Mouse (Mus musculus) stomach, embryonic 15.5 days (tissue): ENCODE measurements around the gene Tmem221. TPM values are rescaled to one million over a fixed set of nuclear protein-coding genes. Genes with fewer than 3 reads are reported as not detected.
A peak's percentile ranks its signal among the peaks of the same experiment; 100 is the strongest.

Source experiments
- ATAC-seq: fragments of 200-750 bp; cut with Nextera tagmentation; 2 replicates; pipeline ENCODE4 v1.8.0; 2017; ENCODE audit warnings: low read depth, moderate number of reproducible peaks, moderate TSS enrichment; ENCODE audit not compliant: insufficient read depth, low FRiP score
- H3K27ac ChIP-seq: fragments of 300-500 bp; sonication (generic); 2 replicates; pipeline ENCODE4 v1.5.1; 2015; ENCODE audit warnings: mild to moderate bottlenecking, inconsistent platforms
- H3K27me3 ChIP-seq: fragments of 300-500 bp; sonication (generic); replicated peaks from 2 replicates; pipeline ENCODE4 v1.6.1; 2015; ENCODE audit warnings: inconsistent platforms
- H3K36me3 ChIP-seq: fragments of 300-500 bp; sonication (generic); 2 replicates; pipeline ENCODE4 v1.6.1; 2015; ENCODE audit warnings: inconsistent platforms
- H3K4me1 ChIP-seq: fragments of 300-500 bp; sonication (generic); 2 replicates; pipeline ENCODE4 v1.6.1; 2015; ENCODE audit warnings: inconsistent platforms
- H3K4me2 ChIP-seq: fragments of 300-500 bp; sonication (generic); 2 replicates; pipeline ENCODE4 v1.6.1; 2015; ENCODE audit warnings: mild to moderate bottlenecking, inconsistent platforms
- H3K4me3 ChIP-seq: fragments of 300-500 bp; sonication (generic); replicated peaks from 2 replicates; pipeline ENCODE4 v1.5.1; 2015; ENCODE audit warnings: inconsistent platforms
- H3K9ac ChIP-seq: fragments of 300-500 bp; sonication (generic); 2 replicates; pipeline ENCODE4 v1.6.1; 2015; ENCODE audit warnings: inconsistent platforms
- H3K9me3 ChIP-seq: fragments of 300-500 bp; sonication (generic); 2 replicates; pipeline ENCODE4 v1.6.1; 2016; ENCODE audit warnings: inconsistent platforms
- WGBS: fragments of 180-500 bp; shearing (Covaris S2); methylation state at CpG from one replicate; pipeline ENCODE4 v1.1.7; 2015; 5-methylcytosine and 5-hydroxymethylcytosine counted together
- polyA plus RNA-seq: library from polyadenylated mRNA; unstranded; fragments of >200 nt; fragmentation: Nextera tagmentation; extraction: Ambion mirVana; gene quantifications from 2 replicates; pipeline ENCODE4 v1.2.1, GENCODE M21; 2015

Tmem221 gene
- 4.0 and 7.1 TPM in 2 replicates for polyA plus RNA-seq

- Histone ChIP-seq H3K9me3 (no peaks in the 10 kb centered on the region), H3K4me1 (peaks cover 17% of the 10 kb centered on the region; the same call in 1 of the 2 replicates), H3K27ac (no peak within 1 kb of the TSS), H3K27me3 (peaks cover 49% of the 10 kb centered on the region), H3K36me3 (no peaks in the 10 kb centered on the region), H3K4me2 (peak within 1 kb of the TSS; percentile 91), H3K4me3 (peak within 1 kb of the TSS; percentile 48), H3K9ac (peak within 1 kb of the TSS; percentile 25; the same call in 1 of the 2 replicates)
- WGBS, result 3% methylated on average over 70 of the region's 70 CpGs
- ATAC-seq, result peak; percentile 32
Measured at GRCm38 (mm10) chr8:71558071-71558957, at the start of gene Tmem221. Gene Tmem221, minus strand, starts transcription at chr8:71558871.

DNA sequence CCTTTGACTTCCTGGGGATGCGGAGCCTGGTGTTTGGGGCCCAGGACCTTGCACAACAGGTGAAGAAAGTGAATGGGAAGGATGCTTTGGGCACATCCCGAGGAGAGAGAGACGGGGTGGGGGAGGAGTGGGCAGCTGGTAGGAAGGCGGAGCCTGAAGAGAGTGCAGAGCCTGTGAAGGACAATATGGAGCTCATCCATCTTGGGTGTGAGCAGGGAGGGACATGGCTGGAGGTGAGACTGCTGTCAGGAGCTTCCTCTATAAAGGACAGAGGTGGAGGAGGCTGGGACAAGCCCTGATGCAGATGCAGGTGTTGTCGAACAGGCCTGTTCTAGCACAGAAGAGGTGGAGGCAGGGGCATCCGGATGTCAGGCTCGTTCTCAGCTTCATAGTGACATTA is 45.4 kb upstream of the Tmem221 start:
- Histone ChIP-seq H3K4me2 (no peak overlapping the region), H3K27me3 (peaks cover 14% of the 10 kb centered on the region), H3K4me3 (no peak overlapping the region), H3K4me1 (peaks cover 18% of the 10 kb centered on the region), H3K9ac (no peak overlapping the region), H3K36me3 (no peaks in the 10 kb centered on the region), H3K9me3 (no peaks in the 10 kb centered on the region), H3K27ac (no peak overlapping the region)
- WGBS, result 62% methylated on average over 7 of the region's 7 CpGs
- no peak for ATAC-seq

DNA sequence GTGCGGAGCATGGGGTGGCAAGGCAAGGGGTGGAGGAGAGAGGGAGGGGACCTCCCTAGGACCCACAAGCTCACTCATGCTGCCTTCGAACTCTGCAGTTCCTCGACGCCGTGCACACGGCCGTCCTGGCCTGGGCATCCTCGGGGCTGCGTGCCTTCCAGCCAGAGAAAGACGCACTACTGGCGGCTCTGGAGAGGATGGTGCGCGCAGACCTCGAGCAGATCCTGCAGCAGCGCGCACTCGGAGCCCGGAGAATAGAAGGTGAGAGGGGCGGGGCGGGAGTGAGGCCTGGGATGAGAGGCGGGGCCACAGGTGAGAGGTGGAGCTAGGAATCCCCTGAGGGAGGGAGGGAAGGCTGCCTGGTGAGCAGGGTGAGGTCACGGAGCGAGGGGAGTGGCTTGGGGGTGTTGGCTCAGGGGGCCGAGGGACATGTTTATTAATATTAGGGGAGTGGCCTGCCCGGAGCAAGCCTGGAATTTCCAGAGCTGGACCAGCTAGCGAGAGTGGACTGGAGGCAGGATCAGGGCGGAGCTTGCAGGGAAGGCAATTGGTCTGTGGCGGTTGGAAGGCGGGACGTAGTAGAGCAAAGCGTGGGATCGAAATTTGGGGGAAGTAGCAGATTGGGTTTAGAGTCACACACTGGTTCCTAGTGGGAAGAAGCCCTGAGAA is 44.1 kb upstream of the Tmem221 start:
- Histone ChIP-seq H3K4me3 (peak overlapping the region; percentile 38), H3K27ac (0 out of 2 replicates have a peak overlapping the region, but pooled peaks have one; percentile 19), H3K36me3 (no peaks in the 10 kb centered on the region), H3K4me1 (peaks cover 18% of the 10 kb centered on the region), H3K27me3 (peaks cover 14% of the 10 kb centered on the region), H3K9me3 (no peaks in the 10 kb centered on the region), H3K4me2 (peak overlapping the region; percentile 85), H3K9ac (no peak overlapping the region)
- under 1% methylated on average over 32 of the region's 32 CpGs for WGBS
- peak; percentile 91 for ATAC-seq

DNA sequence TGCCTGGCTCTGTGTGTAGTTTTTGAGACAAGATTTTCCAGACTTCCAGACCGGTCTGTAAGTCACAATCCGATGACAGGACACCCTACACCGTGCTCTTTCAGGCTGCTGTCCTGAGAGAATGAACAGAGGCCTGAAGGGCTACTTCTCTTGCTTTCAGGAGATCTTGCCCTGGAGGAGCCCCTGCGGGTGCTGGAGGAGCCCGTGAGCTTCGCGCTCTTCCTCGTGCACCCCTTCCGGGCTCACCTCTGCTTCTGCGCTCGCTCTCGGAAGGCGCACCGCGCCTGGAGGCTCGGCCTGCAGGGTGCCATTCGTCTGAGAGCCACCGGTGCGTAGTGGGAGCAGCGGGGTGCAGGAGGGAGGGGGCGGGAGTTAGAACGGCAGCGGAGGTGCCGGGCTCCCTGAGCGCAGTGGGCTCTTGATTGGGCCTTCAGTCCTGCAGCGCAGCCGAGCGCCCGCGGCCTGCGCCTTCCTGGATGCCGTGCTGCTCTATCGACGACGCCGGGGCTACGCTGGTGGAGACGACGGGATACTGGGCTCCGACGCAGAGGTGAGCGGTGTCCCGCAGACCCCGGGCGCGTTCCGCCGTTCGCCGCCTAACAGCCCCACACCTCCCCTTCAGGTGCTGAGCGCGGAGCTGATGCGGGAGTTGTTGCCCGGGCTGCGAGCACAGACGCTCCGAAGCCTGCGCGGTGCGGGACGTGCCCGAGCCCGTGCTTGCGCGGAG is 43.4 kb upstream of the Tmem221 start:
- no peak overlapping the region for H3K27ac ChIP-seq
- peak overlapping the region; percentile 38 for H3K4me3 ChIP-seq
- H3K9ac ChIP-seq, result no peak overlapping the region
- H3K9me3 ChIP-seq, result no peaks in the 10 kb centered on the region
- no peaks in the 10 kb centered on the region for H3K36me3 ChIP-seq
- H3K4me1 ChIP-seq, result peaks cover 18% of the 10 kb centered on the region
- H3K4me2 ChIP-seq, result peak overlapping the region; percentile 85
- peaks cover 14% of the 10 kb centered on the region for H3K27me3 ChIP-seq
- 5% methylated on average over 65 of the region's 65 CpGs for WGBS
- ATAC-seq, result peak; percentile 3

DNA sequence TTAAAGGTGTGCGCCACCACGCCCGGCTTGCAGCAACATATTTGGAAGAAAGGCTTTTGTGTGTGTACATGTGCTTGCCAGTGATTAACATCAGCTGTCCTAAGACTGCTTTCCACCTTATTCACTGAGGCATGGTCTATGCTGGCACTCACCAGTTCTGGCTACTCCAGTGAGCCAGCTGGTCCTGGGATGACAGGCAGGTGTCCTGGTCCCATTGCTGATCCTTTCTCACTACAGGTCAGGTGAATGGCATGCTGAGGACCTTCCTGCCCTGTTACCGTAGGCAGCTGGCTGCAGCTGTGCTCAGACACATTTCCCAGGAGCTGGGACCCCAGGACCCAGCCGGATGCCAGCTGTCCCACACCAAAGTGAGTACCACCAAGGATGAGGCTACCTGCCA is 40.2 kb upstream of the Tmem221 start:
- Histone ChIP-seq H3K4me3 (no peak overlapping the region), H3K4me2 (no peak overlapping the region), H3K27me3 (peaks cover 14% of the 10 kb centered on the region), H3K36me3 (no peaks in the 10 kb centered on the region), H3K9me3 (no peaks in the 10 kb centered on the region), H3K27ac (no peak overlapping the region), H3K9ac (no peak overlapping the region), H3K4me1 (peaks cover 24% of the 10 kb centered on the region)
- WGBS, result 89% methylated on average over 5 of the region's 5 CpGs
- no peak for ATAC-seq

- Histone ChIP-seq H3K4me2 (no peak overlapping the region), H3K9ac (no peak overlapping the region), H3K27ac (no peak overlapping the region), H3K27me3 (peaks cover 14% of the 10 kb centered on the region), H3K9me3 (no peaks in the 10 kb centered on the region), H3K4me1 (peaks cover 25% of the 10 kb centered on the region), H3K4me3 (no peak overlapping the region), H3K36me3 (no peaks in the 10 kb centered on the region)
- ATAC-seq, result no peak
Measured at GRCm38 (mm10) chr8:71598375-71598774, 39.7 kb upstream of the Tmem221 start.

DNA sequence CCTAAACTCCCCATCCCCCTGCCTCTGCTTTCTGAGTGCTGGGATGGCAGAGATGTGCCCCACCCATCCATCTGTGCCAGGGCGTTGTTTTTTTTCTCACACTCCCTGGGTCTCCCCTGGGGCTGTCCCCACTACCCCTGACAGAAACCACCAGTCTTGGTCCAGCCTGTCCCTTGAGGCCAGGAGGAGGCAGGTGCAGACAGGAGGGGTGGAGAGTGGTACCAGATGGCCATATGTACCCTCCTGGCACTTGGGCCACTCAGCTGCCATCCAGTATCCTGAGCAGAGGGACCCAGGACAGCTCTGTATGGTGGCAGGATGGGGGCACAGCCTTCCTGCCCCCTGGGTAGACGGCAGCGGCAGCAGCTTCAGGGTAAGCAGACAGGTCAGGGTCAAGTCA is 38.8 kb upstream of the Tmem221 start, which contains the start of gene Fam129c:
Fam129c (plus strand) TSS at position 198 of the 400 bp plus-strand sequence.
- Histone ChIP-seq H3K36me3 (no peaks in the 10 kb centered on the region), H3K27ac (no peak within 1 kb of the TSS), H3K9me3 (no peaks in the 10 kb centered on the region), H3K9ac (no peak within 1 kb of the TSS), H3K4me1 (peaks cover 25% of the 10 kb centered on the region), H3K4me3 (no peak within 1 kb of the TSS), H3K27me3 (peaks cover 10% of the 10 kb centered on the region), H3K4me2 (no peak within 1 kb of the TSS)
- WGBS, result 82% methylated on average over 3 of the region's 3 CpGs
- ATAC-seq, result no peak

DNA sequence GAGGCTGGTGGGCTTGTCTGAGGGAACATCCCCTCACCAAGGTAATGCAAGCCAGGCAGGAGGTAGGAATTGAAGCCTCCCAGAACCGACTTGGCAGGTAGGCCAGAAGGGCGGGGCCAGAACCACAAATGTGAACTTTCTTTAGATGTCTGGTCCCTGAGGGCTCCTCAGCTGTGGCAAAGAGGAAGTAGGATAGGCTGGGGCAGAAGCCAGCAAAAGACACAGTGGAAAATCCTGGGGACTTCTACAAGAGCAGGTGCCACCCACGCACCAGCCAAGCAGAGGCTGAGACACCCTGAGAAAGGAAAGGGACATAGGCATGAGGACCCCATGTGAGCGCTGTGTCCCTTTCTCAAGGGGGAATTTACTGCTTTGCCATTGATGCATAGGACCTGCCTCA is 38.1 kb upstream of the Tmem221 start:
- Histone ChIP-seq H3K4me1 (peaks cover 19% of the 10 kb centered on the region), H3K27ac (no peak overlapping the region), H3K9me3 (no peaks in the 10 kb centered on the region), H3K9ac (no peak overlapping the region), H3K4me2 (no peak overlapping the region), H3K36me3 (no peaks in the 10 kb centered on the region), H3K27me3 (peaks cover 4% of the 10 kb centered on the region), H3K4me3 (no peak overlapping the region)
- ATAC-seq, result no peak
- WGBS, result 77% methylated on average over 4 of the region's 4 CpGs

DNA sequence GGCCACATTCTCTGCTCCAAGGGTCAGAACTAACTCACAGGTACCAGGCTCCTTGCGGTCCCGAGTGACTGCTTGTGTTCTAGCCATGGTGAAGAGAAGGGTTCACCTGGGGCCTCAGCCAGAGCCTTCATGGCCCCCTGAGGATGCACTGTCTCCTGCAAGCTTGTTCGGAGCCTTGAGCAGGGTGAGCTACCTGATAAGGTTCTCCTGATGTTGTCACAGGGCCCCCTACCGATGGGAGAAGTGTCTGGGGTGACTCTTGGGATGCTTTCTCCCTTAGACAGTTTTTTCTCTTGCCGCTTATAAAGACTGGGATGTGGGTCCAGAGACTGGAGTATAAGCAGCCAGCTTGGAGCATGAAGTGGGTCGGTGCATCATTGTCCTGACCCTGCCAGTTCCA is 37.7 kb upstream of the Tmem221 start:
- H3K4me2 ChIP-seq, result no peak overlapping the region
- peaks cover 18% of the 10 kb centered on the region for H3K4me1 ChIP-seq
- ATAC-seq, result no peak
- no peak overlapping the region for H3K27ac ChIP-seq
- H3K4me3 ChIP-seq, result no peak overlapping the region
- no peaks in the 10 kb centered on the region for H3K36me3 ChIP-seq
- H3K27me3 ChIP-seq, result peaks cover under 1% of the 10 kb centered on the region; the same call in 1 of the 2 replicates
- 52% methylated on average over 6 of the region's 6 CpGs for WGBS
- no peaks in the 10 kb centered on the region for H3K9me3 ChIP-seq
- no peak overlapping the region for H3K9ac ChIP-seq

DNA sequence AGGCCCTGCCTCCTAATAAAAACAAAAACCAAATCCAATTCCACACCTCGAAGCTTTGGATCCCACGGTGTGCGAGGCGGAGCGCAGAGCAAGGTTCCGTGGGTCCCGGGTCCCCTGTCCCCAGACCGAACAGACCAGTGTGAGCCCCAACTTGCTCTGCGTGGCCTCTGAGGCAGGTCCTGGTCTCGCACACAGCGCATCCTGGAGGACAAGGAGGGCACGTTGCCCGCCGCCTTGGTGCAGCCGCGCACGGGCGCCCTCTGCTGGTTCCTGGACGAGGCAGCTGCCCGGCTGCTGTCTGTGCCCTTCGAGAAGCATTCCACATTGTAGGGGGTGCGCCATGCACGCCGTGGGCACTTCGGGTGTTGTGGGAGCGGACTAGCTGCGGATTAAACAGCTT is 37.2 kb upstream of the Tmem221 start:
- 9% methylated on average over 27 of the region's 27 CpGs for WGBS
- no peak overlapping the region for H3K4me2 ChIP-seq
- ATAC-seq, result peak; percentile 9; the same call in 1 of the 2 replicates

GRCm38 (mm10) chr8:71594324-71594722 is 35.7 kb upstream of the Tmem221 start:
- Histone ChIP-seq H3K4me1 (peaks cover 26% of the 10 kb centered on the region), H3K4me3 (no peak overlapping the region), H3K27me3 (no peaks in the 10 kb centered on the region), H3K36me3 (no peaks in the 10 kb centered on the region), H3K9me3 (no peaks in the 10 kb centered on the region), H3K27ac (no peak overlapping the region), H3K4me2 (no peak overlapping the region), H3K9ac (no peak overlapping the region)
- 90% methylated on average over 4 of the region's 4 CpGs for WGBS
- no peak for ATAC-seq

More for the DNA sequence above, 37.2 kb upstream of the Tmem221 start:
- Histone ChIP-seq H3K36me3 (no peaks in the 10 kb centered on the region), H3K4me3 (no peak overlapping the region), H3K4me1 (peaks cover 23% of the 10 kb centered on the region), H3K27me3 (no peaks in the 10 kb centered on the region), H3K9ac (no peak overlapping the region), H3K9me3 (no peaks in the 10 kb centered on the region), H3K27ac (no peak overlapping the region)
